Mouse (Mus musculus): ENCODE results near the gene Ccna1.
A peak's percentile ranks its signal among the peaks of the same experiment; 100 is the strongest.

DNA sequence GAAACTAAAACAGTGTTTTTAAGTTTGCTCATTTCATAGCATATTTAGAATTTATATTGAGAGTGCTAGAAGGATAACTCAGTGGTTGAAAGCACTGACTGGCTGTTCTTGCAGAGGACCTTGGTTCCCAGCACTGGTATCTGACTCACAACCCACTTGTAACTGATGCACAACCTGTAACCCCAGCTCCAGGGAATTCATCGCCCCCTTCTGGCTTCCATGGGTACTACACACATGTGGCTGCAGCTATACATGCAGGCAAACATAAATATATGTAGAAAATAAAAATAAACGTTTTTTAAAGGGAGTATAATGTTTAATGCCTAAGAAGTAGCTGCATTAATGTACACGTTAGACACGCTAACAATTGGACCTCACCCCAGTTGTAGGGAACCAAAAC lies 53.6 kb downstream of the Ccna1 start:
- TF ChIP-seq CTCF (IDR thresholded peaks at IDR 0.05; ENCODE audit: low read depth) (peak; percentile 38; the same call in 1 of the 2 replicates), EP300 (IDR thresholded peaks at IDR 0.05; ENCODE audit: low read depth) (no peak)
